Mouse (Mus musculus): ENCODE results near the gene U90926.
A peak's percentile ranks its signal among the peaks of the same experiment; 100 is the strongest.

GRCm38 (mm10) chr5:92252797-92253343 is 37.7 kb upstream of the U90926 start:
- TF ChIP-seq POLR2A (IDR thresholded peaks at IDR 0.05; ENCODE audit: borderline replicate concordance, extremely low read depth, insufficient read depth, insufficient read length, poor library complexity, severe bottlenecking) (no peak), CTCF (IDR thresholded peaks at IDR 0.05; ENCODE audit: borderline replicate concordance, extremely low read depth, insufficient read depth, insufficient read length) (peak; percentile 69)

All from brain, embryonic 14.5 days (tissue).